Mouse (Mus musculus) heart, adult 2 months (tissue): ENCODE measurements at regions not wholly inside any gene's neighbourhood (a gene's known extent, or its start where the extent isn't known, plus 50 kb on each side); places are given as distances from the start of the nearest gene placed in this dataset.
"Not testable (repeated sequence)": the region's sequence is repeated elsewhere in the genome, so short reads cannot be mapped to it uniquely, and the experiment has no call there.

Experiments used
- DNase-seq, 2 experiments: peaks; one replicate each; pipeline ENCODE4 v3.0.0; 2021
- H3K27ac ChIP-seq: fragments of 200-600 bp; 2 replicates; pipeline ENCODE4 v1.8.1; 2022
- H3K27me3 ChIP-seq: fragments of 200-500 bp; 2 replicates; pipeline ENCODE4 v1.6.1; 2012; ENCODE audit warnings: mild to moderate bottlenecking, low read length, inconsistent platforms, mixed read lengths; ENCODE audit not compliant: control insufficient read depth, insufficient read depth
- H3K36me3 ChIP-seq: fragments of 200-500 bp; 2 replicates; pipeline ENCODE4 v1.6.1; 2012; ENCODE audit warnings: low read length, inconsistent platforms; ENCODE audit not compliant: control insufficient read depth, insufficient read depth
- H3K4me1 ChIP-seq: fragments of 200-500 bp; 2 replicates; pipeline ENCODE4 v1.6.1; 2011; ENCODE audit warnings: low read length; ENCODE audit not compliant: control insufficient read depth, insufficient read depth
- H3K4me3 ChIP-seq: fragments of 200-600 bp; 2 replicates; pipeline ENCODE4 v1.8.1; 2022
- H3K79me2 ChIP-seq: fragments of 200-500 bp; replicated peaks from 2 replicates; pipeline ENCODE4 v1.6.1; 2012; ENCODE audit warnings: mild to moderate bottlenecking, inconsistent platforms, low read length, moderate library complexity, mixed read lengths; ENCODE audit not compliant: control insufficient read depth, insufficient read depth
- H3K9ac ChIP-seq: fragments of 200-500 bp; 2 replicates; pipeline ENCODE4 v1.6.1; 2012; ENCODE audit warnings: low read depth, mild to moderate bottlenecking, control low read depth, inconsistent platforms, low read length, mixed read lengths
- CTCF ChIP-seq: fragments of 200-600 bp; IDR thresholded peaks from 2 replicates; pipeline ENCODE4 v1.8.1; 2022; ENCODE audit warnings: antibody characterized with exemption, mild to moderate bottlenecking, moderate library complexity
- EP300 ChIP-seq: fragments of 200-500 bp; IDR thresholded peaks from 2 replicates; pipeline ENCODE4 v1.6.1; 2011; ENCODE audit warnings: low read depth, low read length, control low read depth; ENCODE audit not compliant: insufficient read depth
- POLR2A ChIP-seq: fragments of 200-500 bp; IDR thresholded peaks from 2 replicates; pipeline ENCODE4 v1.6.1; 2011; ENCODE audit warnings: mild to moderate bottlenecking, low read depth, low read length, control low read depth; ENCODE audit not compliant: insufficient read depth
- WGBS: fragments of 180-500 bp; shearing (Covaris S2); methylation state at CpG from one replicate; pipeline ENCODE4 v1.1.7; 2018; 5-methylcytosine and 5-hydroxymethylcytosine counted together
- intact Hi-C: fragments of 180-260 bp; cut with DNase I; formaldehyde crosslinking; loops from one replicate; pipeline ENCODE4 v1.15.1; 2025

DNA sequence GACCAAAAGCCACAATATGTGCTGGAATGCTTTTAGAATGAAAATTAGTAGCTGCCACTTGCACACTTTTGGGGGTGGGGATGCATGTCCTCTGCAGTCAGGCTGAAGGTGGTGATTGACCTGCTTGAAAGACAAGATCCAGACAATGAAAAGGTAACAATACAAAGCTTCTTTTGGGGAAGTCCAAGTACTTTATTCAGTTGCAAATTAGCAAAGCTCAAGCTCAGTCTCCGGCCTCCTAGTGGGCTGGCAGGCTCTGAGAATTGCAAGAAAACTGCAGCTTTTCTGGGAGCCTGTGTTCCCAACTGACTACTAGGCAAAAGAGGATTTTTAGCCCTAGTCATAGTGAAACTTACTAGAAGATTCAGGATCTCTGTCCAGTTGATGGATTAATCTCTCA is 2464.8 kb upstream of the Cdh20 start:
- intact Hi-C loops = no loop called here
- H3K27me3 ChIP-seq = no peaks in the 10 kb centered on the region
- H3K4me3 ChIP-seq = no peak overlapping the region
- no peak overlapping the region for H3K9ac ChIP-seq
- WGBS = 72% methylated on average over 1 of the region's 1 CpGs
- DNase-seq = no peak
- no peaks in the 10 kb centered on the region for H3K36me3 ChIP-seq
- no peaks in the 10 kb centered on the region for H3K79me2 ChIP-seq
- no peak overlapping the region for H3K27ac ChIP-seq
- H3K4me1 ChIP-seq = no peaks in the 10 kb centered on the region
- TF ChIP-seq CTCF = no peak
- TF ChIP-seq EP300 = no peak
- no peak for TF ChIP-seq POLR2A

DNA sequence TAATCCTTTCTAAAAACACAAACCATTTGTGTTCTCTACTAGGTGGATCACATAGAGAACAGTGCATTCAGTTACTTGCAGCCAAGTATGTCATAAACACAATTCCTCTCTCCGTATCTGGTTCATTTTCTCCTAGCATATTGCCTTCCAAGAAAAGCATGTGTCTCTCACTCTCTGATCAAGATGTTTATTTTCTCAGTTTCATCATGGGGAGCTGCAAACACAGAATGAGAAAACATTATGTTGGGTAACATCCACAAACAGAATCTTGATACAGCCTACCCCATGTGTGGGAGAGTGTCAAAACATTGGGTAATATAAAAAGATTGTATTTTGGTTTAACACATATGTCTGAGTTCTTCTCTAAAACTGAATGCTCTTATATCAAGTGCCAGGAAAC is 2415.2 kb upstream of the Cdh20 start:
- no peak overlapping the region for H3K4me3 ChIP-seq
- no peak overlapping the region for H3K9ac ChIP-seq
- H3K79me2 ChIP-seq = no peaks in the 10 kb centered on the region
- no peaks in the 10 kb centered on the region for H3K36me3 ChIP-seq
- no peak for TF ChIP-seq POLR2A
- TF ChIP-seq EP300 = no peak
- no peak for TF ChIP-seq CTCF
- H3K27ac ChIP-seq = no peak overlapping the region
- WGBS = 78% methylated on average over 1 of the region's 1 CpGs
- DNase-seq = no peak
- H3K4me1 ChIP-seq = no peaks in the 10 kb centered on the region
- no peaks in the 10 kb centered on the region for H3K27me3 ChIP-seq
- intact Hi-C loops = no loop called here

- 71% methylated on average over 8 of the region's 8 CpGs for WGBS
Observed at GRCm38 (mm10) chr1:102357911-102358310, 2410.4 kb upstream of the Cdh20 start.

DNA sequence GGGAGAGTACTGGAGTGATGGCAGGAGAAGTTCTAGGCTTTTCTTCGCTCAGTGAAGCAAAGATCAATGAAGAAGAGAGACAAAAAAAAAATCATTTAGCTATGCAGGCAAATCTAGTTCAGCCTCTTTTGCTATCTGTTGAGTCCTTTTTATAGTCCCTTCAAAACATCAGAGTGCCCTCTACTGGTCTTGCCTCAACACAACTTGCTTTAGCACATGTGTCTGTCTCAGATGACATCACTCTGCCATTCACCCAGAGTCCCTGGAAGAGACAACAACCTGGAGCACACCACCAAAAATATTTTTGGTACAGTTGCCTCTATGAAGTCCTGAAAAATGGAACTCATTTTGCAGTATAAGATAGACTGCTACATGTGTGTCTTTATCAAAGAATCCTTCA is 2389.7 kb upstream of the Cdh20 start:
- Histone ChIP-seq H3K36me3 (no peaks in the 10 kb centered on the region), H3K27me3 (no peaks in the 10 kb centered on the region), H3K27ac (no peak overlapping the region), H3K4me1 (no peaks in the 10 kb centered on the region), H3K9ac (no peak overlapping the region), H3K79me2 (no peaks in the 10 kb centered on the region), H3K4me3 (no peak overlapping the region)
- DNase-seq = no peak
- TF ChIP-seq EP300 = no peak
- 0 out of 2 replicates have a peak, but pooled peaks have one; percentile 17 for TF ChIP-seq CTCF
- whole genome bisulfite sequencing = 83% methylated on average over 1 of the region's 1 CpGs
- intact Hi-C loops = no loop called here

More at GRCm38 (mm10) chr1:102357911-102358310, 2410.4 kb upstream of the Cdh20 start:
- H3K27ac ChIP-seq, H3K36me3 ChIP-seq, H3K4me3 ChIP-seq, H3K9ac ChIP-seq, H3K27me3 ChIP-seq, H3K4me1 ChIP-seq, intact Hi-C loops, H3K79me2 ChIP-seq, DNase-seq: not testable (repeated sequence)
